Mouse (Mus musculus): Measurements from ENCODE around the gene Thbs1. TPM values are rescaled to one million over a fixed set of nuclear protein-coding genes. Genes with fewer than 3 reads are reported as not detected.
A peak's percentile ranks its signal among the peaks of the same experiment; 100 is the strongest.

Gene Thbs1
- 9.4 and 9.8 TPM in 2 replicates for polyA plus RNA-seq (2012; rRNA removed)

DNA sequence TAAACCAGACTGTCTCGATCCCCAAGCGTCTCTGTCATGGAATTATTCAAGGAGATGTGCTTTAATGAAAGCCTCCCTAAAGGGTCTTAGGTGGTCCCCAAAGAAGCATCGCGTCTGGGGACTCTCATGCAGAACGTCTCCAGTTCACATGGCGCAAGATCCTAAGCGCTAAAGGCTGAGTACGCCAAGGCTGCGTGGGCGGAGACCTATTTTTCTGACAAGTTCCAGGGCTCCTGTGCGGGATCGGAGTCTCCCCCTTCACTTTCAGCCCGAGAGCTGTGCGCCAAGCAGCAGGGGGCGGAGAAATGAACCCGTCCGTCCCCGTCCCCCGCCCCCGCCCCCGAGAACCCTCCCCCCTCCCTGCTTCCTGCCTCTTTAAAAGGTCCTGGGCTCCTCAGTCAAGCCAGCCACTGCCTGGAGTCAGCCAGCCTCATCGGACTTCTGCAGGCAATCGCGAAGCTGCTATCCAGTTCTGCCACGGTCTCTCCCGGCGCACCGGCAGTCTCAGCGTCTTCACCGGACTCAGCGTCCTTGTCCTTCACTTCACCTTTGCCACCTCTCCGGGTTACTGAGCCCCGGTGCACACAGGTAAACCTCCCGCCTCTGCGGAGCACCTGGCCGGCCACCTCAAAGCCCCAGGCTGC, at the start of gene Thbs1:
Gene Thbs1, plus strand, starts transcription at position 389 of the 644 bp plus-strand sequence.
- H3K27me3 ChIP-seq (ENCODE audit: control insufficient read depth, insufficient read depth, low read length): no peaks in the 10 kb centered on the region
- under 1% methylated on average over 36 of the region's 36 CpGs for WGBS
- peaks cover 10% of the 10 kb centered on the region; the same call in 1 of the 2 replicates for H3K4me1 ChIP-seq (ENCODE audit: control insufficient read depth, insufficient read depth, insufficient read length, low read length)
- peak within 1 kb of the TSS; percentile 64 for H3K27ac ChIP-seq (ENCODE audit: insufficient read depth, low read depth, low read length)
- no peak for TF ChIP-seq CTCF (IDR thresholded peaks at IDR 0.05; ENCODE audit: extremely low read depth, insufficient read length, insufficient replicate concordance, low read depth, low read length)
- peak; percentile 93 for TF ChIP-seq POLR2A (IDR thresholded peaks at IDR 0.05; ENCODE audit: low read depth, low read length)
- H3K36me3 ChIP-seq (ENCODE audit: control insufficient read depth, insufficient read depth, low read length): no peaks in the 10 kb centered on the region
- peak within 1 kb of the TSS; percentile 80 for H3K4me3 ChIP-seq (ENCODE audit: low read depth, low read length)

DNA sequence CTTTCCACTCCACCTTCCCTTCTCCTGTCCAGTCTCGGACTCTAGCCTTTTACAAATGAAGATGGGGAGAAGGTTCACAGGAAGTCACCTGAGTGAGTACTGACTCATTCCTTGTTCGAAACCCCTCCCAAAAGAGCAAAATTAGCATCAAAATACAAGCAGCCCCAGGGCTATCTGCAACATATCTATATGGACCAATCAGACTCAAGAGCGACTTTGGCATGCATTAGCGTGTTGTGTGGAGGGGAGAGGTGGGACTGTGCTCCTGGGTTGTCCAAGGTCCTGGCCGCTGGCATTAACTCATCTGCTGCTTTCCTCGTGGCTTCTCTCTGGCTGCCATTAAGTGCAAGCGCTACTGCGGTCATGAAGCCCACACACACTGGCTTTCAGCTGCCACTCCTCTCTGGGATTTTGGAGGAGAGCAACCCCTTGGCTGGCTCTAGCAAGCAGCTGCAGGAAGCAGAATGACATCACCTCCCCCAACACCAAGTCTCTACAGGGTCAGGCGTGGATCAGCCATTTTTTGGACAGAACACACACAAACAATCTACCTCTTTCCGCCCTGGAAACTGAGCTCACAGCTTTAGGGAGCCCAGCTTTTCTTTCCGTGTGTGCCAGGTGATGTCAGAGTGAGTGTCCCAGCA, 47.4 kb upstream of the Thbs1 start:
- no peaks in the 10 kb centered on the region for H3K27me3 ChIP-seq (ENCODE audit: control insufficient read depth, insufficient read depth, low read length)
- 83% methylated on average over 11 of the region's 11 CpGs for WGBS
- TF ChIP-seq POLR2A (IDR thresholded peaks at IDR 0.05; ENCODE audit: low read depth, low read length) (no peak), CTCF (IDR thresholded peaks at IDR 0.05; ENCODE audit: extremely low read depth, insufficient read length, insufficient replicate concordance, low read depth, low read length) (no peak)
- no peak overlapping the region for H3K27ac ChIP-seq (ENCODE audit: insufficient read depth, low read depth, low read length)
- H3K4me1 ChIP-seq (ENCODE audit: control insufficient read depth, insufficient read depth, insufficient read length, low read length): no peaks in the 10 kb centered on the region
- H3K4me3 ChIP-seq (ENCODE audit: low read depth, low read length): no peak overlapping the region
- no peaks in the 10 kb centered on the region for H3K36me3 ChIP-seq (ENCODE audit: control insufficient read depth, insufficient read depth, low read length)

DNA sequence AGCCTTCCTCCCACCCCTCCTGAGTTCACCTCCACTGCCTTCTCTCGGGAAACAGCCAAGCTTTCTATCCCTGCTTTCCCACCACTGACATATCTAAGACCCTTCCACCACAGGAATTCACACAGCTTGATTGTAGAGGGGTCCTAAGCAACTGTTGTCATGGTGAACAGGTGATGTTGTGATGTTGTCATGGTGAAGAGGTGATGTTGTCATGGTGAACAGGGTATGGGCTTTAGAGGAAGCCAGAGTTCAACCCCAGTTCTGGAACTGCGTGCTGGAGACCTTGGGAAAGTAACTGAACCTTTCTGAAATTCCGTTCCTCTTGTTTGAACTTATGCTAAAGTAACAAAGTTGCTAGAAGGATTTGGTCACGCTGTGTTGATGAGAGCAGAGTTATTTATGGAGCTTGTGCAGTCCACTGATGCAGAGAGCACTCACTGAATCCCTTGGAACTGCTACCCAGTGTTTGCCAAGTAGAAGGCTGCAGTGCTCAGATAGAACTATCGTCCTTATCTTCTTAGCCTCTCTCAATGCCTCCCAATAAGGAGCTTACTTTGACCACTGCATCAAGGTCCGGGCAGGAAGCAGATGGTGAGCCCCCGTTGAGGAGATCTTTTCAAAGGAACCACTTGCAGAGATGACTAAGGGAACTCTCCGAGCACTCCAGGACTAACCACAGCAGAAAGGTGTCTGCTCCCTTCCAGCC, 45.5 kb upstream of the Thbs1 start:
- TF ChIP-seq POLR2A (IDR thresholded peaks at IDR 0.05; ENCODE audit: low read depth, low read length) (no peak), CTCF (IDR thresholded peaks at IDR 0.05; ENCODE audit: extremely low read depth, insufficient read length, insufficient replicate concordance, low read depth, low read length) (no peak)
- no peaks in the 10 kb centered on the region for H3K36me3 ChIP-seq (ENCODE audit: control insufficient read depth, insufficient read depth, low read length)
- no peak overlapping the region for H3K4me3 ChIP-seq (ENCODE audit: low read depth, low read length)
- no peaks in the 10 kb centered on the region for H3K4me1 ChIP-seq (ENCODE audit: control insufficient read depth, insufficient read depth, insufficient read length, low read length)
- 69% methylated on average over 8 of the region's 8 CpGs for WGBS
- H3K27ac ChIP-seq (ENCODE audit: insufficient read depth, low read depth, low read length): no peak overlapping the region
- no peaks in the 10 kb centered on the region for H3K27me3 ChIP-seq (ENCODE audit: control insufficient read depth, insufficient read depth, low read length)

DNA sequence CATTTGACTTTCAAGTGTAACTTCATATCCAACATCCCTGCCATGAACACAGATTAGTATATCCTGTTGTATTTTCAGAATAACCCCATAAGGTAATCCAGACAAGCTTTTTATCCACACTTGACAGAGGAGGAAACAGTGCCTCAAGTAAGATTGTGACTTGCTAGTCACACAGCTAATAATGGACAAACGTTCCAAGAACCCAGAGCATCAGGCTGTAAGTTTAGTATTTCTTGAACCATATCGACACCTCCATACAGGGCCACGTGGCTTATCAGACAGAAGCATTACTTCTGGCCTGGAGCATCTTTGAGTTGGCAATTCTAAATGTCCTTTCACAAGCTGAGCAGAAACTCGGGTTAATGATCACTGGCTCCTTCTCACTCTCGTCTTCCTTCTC, 41.7 kb upstream of the Thbs1 start:
- no peaks in the 10 kb centered on the region for H3K36me3 ChIP-seq (ENCODE audit: control insufficient read depth, insufficient read depth, low read length)
- H3K27me3 ChIP-seq (ENCODE audit: control insufficient read depth, insufficient read depth, low read length): no peaks in the 10 kb centered on the region
- 70% methylated on average over 5 of the region's 5 CpGs for WGBS
- H3K4me3 ChIP-seq (ENCODE audit: low read depth, low read length): no peak overlapping the region
- H3K27ac ChIP-seq (ENCODE audit: insufficient read depth, low read depth, low read length): no peak overlapping the region
- H3K4me1 ChIP-seq (ENCODE audit: control insufficient read depth, insufficient read depth, insufficient read length, low read length): no peaks in the 10 kb centered on the region
- no peak for TF ChIP-seq POLR2A (IDR thresholded peaks at IDR 0.05; ENCODE audit: low read depth, low read length)
- TF ChIP-seq CTCF (IDR thresholded peaks at IDR 0.05; ENCODE audit: extremely low read depth, insufficient read length, insufficient replicate concordance, low read depth, low read length): no peak

DNA sequence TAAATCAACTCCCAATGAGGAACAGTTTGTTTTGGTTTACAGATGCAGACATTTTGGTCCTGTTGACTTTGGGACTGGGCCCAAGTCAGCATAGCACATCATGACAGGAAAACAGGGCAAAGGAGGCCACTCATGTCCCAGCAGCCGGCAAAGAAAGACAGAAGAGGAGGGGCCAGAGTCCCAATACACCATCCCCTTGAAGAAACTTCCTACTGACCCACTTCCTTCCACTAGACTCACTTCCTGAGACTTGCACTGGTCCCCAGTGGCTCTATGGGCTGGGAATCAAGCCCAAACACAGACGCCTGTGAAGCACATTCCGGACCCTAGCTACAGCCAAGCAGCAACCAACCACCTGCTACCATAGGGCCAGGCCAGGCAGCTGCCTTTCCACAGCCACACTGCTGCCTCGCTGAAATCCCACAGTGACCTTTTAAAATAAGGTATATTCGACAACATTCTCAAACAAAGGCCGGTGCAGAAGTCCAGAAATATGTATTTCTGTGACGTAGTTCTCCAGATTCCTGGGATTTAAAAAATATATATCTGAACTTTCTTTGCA, 38.8 kb upstream of the Thbs1 start:
- Histone ChIP-seq H3K27ac (ENCODE audit: insufficient read depth, low read depth, low read length) (no peak overlapping the region), H3K4me1 (ENCODE audit: control insufficient read depth, insufficient read depth, insufficient read length, low read length) (no peaks in the 10 kb centered on the region), H3K27me3 (ENCODE audit: control insufficient read depth, insufficient read depth, low read length) (no peaks in the 10 kb centered on the region), H3K36me3 (ENCODE audit: control insufficient read depth, insufficient read depth, low read length) (no peaks in the 10 kb centered on the region), H3K4me3 (ENCODE audit: low read depth, low read length) (no peak overlapping the region)
- TF ChIP-seq CTCF (IDR thresholded peaks at IDR 0.05; ENCODE audit: extremely low read depth, insufficient read length, insufficient replicate concordance, low read depth, low read length) (no peak), POLR2A (IDR thresholded peaks at IDR 0.05; ENCODE audit: low read depth, low read length) (no peak)
- WGBS: 78% methylated on average over 7 of the region's 7 CpGs

DNA sequence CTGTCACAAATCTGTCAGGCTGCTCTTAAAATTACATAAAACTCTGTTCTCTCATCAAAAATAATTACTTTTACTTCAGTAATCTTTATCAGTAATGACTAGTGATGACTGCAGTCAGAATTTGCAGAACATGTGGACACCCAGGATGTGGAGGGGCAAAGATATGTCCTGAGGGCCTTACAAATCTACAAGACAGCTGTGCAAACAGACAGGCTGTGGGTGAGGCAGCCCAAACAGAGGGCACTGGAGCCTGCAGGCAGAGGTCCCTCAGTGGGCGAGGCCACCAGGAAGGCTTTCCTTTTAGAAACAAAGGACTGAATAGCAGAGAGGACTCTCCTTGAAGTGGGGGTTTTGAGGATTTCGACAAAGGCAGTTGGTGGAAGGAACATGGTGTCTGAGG, 37.6 kb upstream of the Thbs1 start:
- H3K27me3 ChIP-seq (ENCODE audit: control insufficient read depth, insufficient read depth, low read length): no peaks in the 10 kb centered on the region
- TF ChIP-seq CTCF (IDR thresholded peaks at IDR 0.05; ENCODE audit: extremely low read depth, insufficient read length, insufficient replicate concordance, low read depth, low read length) (no peak), POLR2A (IDR thresholded peaks at IDR 0.05; ENCODE audit: low read depth, low read length) (no peak)
- no peak overlapping the region for H3K4me3 ChIP-seq (ENCODE audit: low read depth, low read length)
- H3K27ac ChIP-seq (ENCODE audit: insufficient read depth, low read depth, low read length): no peak overlapping the region
- no peaks in the 10 kb centered on the region for H3K4me1 ChIP-seq (ENCODE audit: control insufficient read depth, insufficient read depth, insufficient read length, low read length)
- no peaks in the 10 kb centered on the region for H3K36me3 ChIP-seq (ENCODE audit: control insufficient read depth, insufficient read depth, low read length)
- 28% methylated on average over 2 of the region's 2 CpGs for WGBS

DNA sequence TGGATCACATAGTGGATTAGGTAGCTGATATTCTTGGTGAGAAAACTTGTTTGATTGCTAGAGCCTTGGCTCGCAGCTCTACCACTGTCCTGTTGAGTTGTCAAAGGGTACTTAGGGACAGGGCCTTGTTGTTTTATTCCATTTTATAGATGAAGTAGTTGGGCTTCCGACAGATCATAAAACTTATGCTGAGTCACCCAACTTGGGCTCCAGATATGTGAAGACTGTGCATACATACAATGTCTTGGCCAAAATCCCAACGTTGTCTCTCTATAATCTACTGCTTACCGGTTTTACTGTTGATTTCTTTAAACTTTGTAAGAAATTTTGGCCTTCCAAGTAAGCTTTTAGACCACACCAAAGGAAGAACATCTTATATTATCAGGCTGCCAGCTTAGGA, 36.5 kb upstream of the Thbs1 start:
- 77% methylated on average over 4 of the region's 4 CpGs for WGBS
- Histone ChIP-seq H3K36me3 (ENCODE audit: control insufficient read depth, insufficient read depth, low read length) (no peaks in the 10 kb centered on the region), H3K27ac (ENCODE audit: insufficient read depth, low read depth, low read length) (no peak overlapping the region), H3K4me3 (ENCODE audit: low read depth, low read length) (no peak overlapping the region), H3K4me1 (ENCODE audit: control insufficient read depth, insufficient read depth, insufficient read length, low read length) (no peaks in the 10 kb centered on the region), H3K27me3 (ENCODE audit: control insufficient read depth, insufficient read depth, low read length) (no peaks in the 10 kb centered on the region)
- TF ChIP-seq CTCF (IDR thresholded peaks at IDR 0.05; ENCODE audit: extremely low read depth, insufficient read length, insufficient replicate concordance, low read depth, low read length): no peak
- TF ChIP-seq POLR2A (IDR thresholded peaks at IDR 0.05; ENCODE audit: low read depth, low read length): no peak
